16 mouse cellular contexts compared by ENCODE assay signal in genomic region chr19:6842353-6842752, GRCm38 (mm10).
"Had no signal": no experiment of that assay in that cellular context is flagged by ENCODE, and none has a peak within 500 bp of the region (broad histone marks: within the 10 kb centered on the region; RNA-seq: fewer than 3 reads in every experiment).

No protein-coding gene starts in this region.

- H3K9me3 ChIP-seq: kidney, embryonic 15.5 days; limb, embryonic 10.5 days; limb, embryonic 13.5 days; liver, embryonic 12.5 days; liver, embryonic 15.5 days; lung, embryonic 15.5 days; megakaryocyte, embryonic 14.5 days; midbrain, embryonic 10.5 days; midbrain, embryonic 13.5 days had no signal

- H3K9ac ChIP-seq: kidney, embryonic 15.5 days; limb, embryonic 13.5 days; liver, embryonic 12.5 days; liver, embryonic 15.5 days; lung, embryonic 15.5 days; midbrain, embryonic 13.5 days had no signal

- DNase-seq: kidney, postnatal 25 days; liver; lung, adult 18-20 months; lung, postnatal 10 days; lung, postnatal 36 days; thymus, adult 18-20 months; thymus, postnatal 36 days had no signal

- H3K4me3 ChIP-seq: kidney, embryonic 15.5 days; limb, embryonic 10.5 days; limb, embryonic 13.5 days; liver, embryonic 12.5 days; liver, embryonic 15.5 days; lung, embryonic 15.5 days; megakaryocyte, embryonic 14.5 days; midbrain, embryonic 10.5 days; midbrain, embryonic 13.5 days had no signal

- H3K36me3 ChIP-seq: liver, embryonic 15.5 days; midbrain, embryonic 10.5 days; midbrain, embryonic 13.5 days had no signal

- H3K4me2 ChIP-seq: kidney, embryonic 15.5 days; limb, embryonic 13.5 days; liver, embryonic 12.5 days; liver, embryonic 15.5 days; lung, embryonic 15.5 days; midbrain, embryonic 13.5 days had no signal

- H3K27ac ChIP-seq: kidney, embryonic 15.5 days; limb, embryonic 10.5 days; limb, embryonic 13.5 days; liver, embryonic 12.5 days; liver, embryonic 15.5 days; midbrain, embryonic 10.5 days; midbrain, embryonic 13.5 days had no signal

- H3K27me3 ChIP-seq: megakaryocyte, embryonic 14.5 days had no signal

- ATAC-seq: liver, embryonic 12.5 days; midbrain, embryonic 13.5 days had no signal
